Mouse (Mus musculus) heart, postnatal 14 days (tissue): ENCODE measurements around the gene Snrpb2. TPM values are rescaled to one million over a fixed set of nuclear protein-coding genes. Genes with fewer than 3 reads are reported as not detected.

ENCODE experiments used
- DNase-seq, 2 experiments: peaks; one replicate each; pipeline ENCODE4 v3.0.0; 2021 to 2022
- intact Hi-C: fragments of 180-260 bp; cut with DNase I; formaldehyde crosslinking; loops from one replicate; pipeline ENCODE4 v1.15.1; 2025
- long read RNA-seq, 2 experiments: library from polyadenylated mRNA; stranded (forward); transcript quantifications; one replicate each; pipeline ENCODE4 v2.0.0; 2021
- total RNA-seq, 2 experiments: library from RNA; stranded (reverse); gene quantifications; 2 replicates each; pipeline ENCODE4 v1.2.3; 2021

Snrpb2 gene
- 10 to 100 TPM; 23.2 to 28.2 TPM for total RNA-seq
- long read RNA-seq, experiment 1, transcript Snrpb2-201 (7 exons, 2,061 nt): major isoform, 26 of 27 reads
- long read RNA-seq, experiment 1, partial matches to known transcripts: 1 of 27 reads
- long read RNA-seq, experiment 1, other reads (novel, unspliced or antisense): 0 of 27 reads
- long read RNA-seq, experiment 2, transcript Snrpb2-201 (7 exons, 2,061 nt): major isoform, 10 of 12 reads
- long read RNA-seq, experiment 2, partial matches to known transcripts: 2 of 12 reads
- long read RNA-seq, experiment 2, other reads (novel, unspliced or antisense): 0 of 12 reads

DNA sequence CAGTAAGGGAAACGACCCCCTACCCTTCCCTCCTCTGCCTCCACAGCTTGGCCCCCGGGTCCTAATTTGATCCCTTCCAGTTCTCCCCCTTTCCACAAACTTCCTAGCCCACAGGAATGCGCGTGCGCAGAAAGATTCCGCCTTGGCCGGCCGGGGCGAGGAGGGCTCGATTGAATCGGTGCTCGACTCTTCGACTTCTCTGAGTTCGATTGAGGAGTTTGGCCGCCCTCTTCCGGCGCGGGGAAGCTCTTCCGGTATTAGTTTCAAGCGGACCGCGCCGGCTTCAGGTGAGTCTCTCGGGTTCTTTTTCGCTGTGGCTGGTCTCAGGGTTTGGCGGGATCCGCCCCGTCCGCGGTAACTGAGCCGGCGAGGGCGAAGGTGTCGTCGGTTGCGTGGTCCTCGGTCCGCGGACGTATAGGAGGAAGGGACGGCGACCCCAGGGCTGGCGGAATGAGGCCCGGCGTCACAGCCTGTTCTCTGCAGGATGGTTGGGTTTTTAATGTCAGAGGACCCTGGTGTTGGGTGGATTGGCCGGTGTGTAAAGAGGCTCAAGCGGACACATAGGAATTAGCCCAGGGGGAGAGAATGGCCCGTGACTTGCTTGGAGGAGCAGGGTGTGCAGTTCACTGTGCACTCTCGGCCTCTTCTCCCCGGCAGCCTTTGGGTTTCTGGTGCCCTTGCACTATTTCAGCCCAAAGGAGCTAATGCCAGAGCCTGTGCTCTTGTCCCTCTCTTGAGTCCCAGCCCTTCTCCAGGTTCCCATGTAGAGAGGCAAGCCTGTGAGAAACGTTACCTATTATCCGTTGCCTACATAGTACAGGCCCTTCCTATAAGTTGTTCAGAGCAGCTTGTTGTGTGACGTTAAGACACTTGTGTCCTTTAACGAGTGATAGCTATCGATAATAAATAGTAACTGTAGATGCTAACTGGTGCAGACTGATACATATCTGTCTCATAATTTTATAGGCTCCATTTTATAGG is at the start of gene Snrpb2:
Snrpb2 (plus strand) TSS at position 228 of the 981 bp plus-strand sequence.
- DNase-seq: peak; percentile 92 to 95
- intact Hi-C loops: loop anchor here (5.0 kb wide), 1 partner anchor 161 kb away; the partner anchor contains the start of gene Kif16b

DNA sequence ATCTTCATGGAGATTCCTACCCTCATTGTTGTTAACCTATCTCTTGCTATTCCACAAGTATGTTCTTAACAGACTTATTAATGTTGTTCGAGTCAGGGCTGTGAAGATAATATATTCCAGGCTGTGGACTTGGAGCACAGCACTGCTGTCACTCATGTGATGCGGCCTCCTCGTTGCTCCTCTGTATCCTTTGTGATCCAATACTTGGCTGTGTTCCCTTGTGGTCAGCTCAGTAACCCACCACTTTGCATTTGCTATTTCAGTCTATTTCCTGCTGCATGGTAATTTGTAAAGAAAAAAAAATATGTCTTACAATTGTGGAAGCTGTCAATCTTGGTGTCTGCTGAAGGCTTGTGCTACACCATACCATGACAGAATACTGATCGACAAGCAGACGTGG is 49.8 kb upstream of the Snrpb2 start:
- DNase-seq: no peak
- intact Hi-C loops: no loop called here

DNA sequence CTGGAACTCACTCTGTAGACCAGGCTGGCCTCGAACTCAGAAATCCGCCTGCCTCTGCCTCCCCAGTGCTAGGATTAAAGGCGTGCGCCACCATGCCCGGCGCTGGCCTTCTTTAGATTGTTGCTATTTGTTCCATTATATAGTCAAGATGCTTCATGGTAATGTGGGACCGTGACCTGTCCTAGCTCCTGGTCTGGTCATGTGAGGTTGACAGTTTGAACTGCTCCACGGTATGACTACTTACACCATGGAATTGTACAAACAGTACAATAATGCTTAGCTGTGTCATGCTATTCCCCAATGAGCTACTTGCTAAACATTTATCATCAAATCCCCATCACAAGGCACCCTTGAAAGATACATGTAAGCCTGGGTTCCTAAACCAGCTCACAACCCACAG is 44.8 kb upstream of the Snrpb2 start:
- no peak for DNase-seq
- intact Hi-C loops: no loop called here

DNA sequence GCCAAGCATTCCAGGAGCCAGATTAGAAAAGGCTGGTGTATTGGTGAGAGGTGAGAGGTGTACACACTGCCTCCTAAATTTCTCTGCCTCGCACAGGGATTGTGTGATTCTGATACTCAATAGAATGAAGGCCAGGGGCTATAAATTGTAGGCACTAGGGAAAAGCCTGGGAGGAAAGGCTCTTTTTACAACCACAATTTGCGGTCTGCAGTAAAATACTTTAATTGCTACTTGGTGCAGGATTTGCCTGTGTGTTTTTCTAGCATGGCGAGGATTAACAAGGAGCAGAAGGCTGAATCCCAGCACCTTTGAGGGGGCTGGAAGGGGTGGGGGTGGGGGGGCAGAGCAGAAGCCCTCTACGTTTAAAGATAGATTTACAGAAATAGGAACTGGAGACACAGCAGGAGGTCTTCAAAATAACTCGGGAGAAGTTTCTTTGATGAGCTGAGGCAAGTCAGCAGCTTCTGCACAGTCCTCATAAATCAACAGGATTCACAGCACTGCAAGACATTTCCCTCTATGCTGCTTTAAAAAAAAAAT is 44.2 kb upstream of the Snrpb2 start:
- intact Hi-C loops: no loop called here
- DNase-seq: no peak

DNA sequence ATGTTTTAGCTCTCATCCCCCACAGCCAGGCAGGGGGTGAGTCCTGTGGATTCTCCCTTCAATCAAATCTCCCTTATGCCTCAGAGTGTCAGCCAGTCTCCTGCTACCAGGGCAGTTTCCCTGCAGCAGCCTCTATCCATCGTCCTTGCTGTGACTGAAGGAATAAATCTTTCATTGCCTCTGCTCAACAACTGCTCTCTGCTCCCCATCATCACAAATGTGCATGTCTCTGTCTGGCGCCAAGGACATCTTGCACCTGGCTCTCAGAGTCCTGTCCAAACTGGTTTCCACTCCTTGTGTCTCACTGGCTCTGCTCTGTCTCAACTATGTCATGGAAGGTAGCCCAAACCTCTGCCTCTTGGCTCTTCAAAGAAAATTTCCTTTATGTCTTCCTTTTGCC is 43.1 kb upstream of the Snrpb2 start:
- intact Hi-C loops: no loop called here
- DNase-seq: no peak

DNA sequence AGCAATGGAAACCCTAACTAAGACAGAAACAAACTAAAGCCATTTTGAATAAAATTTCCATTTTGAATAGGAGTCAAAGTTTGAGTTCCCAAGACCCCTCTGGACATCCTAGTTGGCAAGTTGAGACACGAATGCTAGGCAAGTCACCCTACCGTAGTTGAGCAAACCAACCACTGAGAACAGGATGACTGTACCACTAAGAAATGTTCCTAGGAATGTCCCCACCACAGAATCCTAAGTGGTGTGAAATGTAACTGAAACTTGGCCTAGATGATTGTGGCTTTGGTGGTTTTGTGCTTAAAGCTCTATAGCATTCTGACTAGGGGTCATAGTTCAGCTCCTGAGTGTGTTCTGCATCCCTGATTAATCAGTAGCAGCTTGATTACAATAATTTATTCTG is 39.5 kb upstream of the Snrpb2 start:
- intact Hi-C loops: no loop called here

DNA sequence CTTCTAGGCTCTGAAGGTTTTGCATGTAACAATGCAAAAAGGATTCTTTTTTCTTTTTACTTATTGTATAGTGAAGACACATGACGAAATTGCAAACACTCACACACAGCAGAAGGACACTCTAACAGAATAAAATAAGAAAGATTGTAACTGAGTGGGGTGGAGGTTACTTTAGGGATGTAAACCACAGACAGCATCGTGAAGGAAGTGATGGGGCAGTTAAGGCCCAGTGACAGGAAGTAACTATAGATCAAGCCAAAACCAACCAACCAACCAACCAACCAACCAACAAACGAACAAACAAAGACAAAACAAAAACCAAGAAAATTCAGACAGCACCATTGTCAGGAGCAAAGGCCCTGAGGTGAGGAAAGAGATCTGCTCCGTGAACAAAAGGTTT is 38.6 kb upstream of the Snrpb2 start:
- intact Hi-C loops: no loop called here
- no peak for DNase-seq

More for the DNA sequence above, 39.5 kb upstream of the Snrpb2 start:
- DNase-seq: no peak

DNA sequence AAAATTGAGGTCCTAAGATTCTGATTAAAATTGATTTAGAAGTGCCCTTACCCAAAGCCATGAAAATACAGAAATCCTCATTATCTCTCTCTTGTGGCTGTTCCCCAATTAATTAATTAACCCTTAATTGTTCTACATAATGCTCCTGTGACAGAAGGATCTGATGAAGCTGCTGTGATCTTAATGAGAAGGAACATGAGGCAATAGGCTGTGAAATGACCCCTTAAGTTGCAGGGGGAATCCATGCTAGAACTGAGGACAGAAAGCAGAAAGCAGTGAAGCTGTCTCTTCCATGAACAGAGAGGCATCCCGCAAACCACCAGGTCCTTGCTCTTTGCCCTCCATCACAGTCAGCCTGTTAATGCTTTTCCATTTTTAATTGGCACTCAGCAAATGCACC is 31.6 kb upstream of the Snrpb2 start:
- no peak for DNase-seq
- intact Hi-C loops: no loop called here

DNA sequence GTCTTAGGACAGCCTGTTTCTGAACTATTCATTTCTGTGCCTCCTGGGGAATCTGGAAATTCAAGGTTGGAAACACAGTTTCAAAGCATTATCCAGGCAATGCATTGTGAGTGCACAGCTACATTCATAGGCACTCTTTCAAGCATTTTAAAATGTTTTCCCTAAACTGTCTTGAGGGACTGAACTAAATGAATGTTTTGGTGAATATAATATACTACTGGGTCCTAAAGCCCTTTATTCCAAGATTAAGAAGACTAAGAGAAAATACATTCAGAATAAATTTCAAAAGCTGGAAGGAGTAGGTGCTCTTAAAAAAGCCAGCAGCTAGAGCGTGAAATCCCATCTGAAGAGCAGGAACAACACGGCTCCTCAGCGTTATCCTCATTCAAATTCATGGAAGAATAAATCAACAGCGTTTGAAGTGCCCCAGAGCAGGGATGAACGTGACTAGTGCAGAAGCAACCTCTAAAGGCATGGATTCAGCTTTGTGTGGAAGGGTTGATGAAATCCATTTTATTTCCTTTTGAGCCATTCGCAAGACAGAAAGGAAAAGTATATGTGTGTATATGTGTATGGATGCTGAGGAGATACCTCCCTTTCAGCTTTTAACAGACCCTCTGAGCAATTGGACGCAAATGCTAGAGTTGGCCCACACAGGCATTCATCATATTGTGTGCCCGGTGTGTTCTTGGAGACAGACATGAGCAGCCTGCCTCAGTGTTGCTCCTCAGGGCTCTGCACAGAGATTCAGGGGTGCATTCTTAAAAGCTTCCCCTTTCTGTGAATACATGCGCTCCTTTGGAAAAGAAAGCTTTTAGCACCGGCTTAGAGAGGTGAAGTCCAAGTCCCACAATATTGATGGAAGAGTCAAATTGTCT is 30.2 kb upstream of the Snrpb2 start:
- DNase-seq: no peak
- intact Hi-C loops: no loop called here

DNA sequence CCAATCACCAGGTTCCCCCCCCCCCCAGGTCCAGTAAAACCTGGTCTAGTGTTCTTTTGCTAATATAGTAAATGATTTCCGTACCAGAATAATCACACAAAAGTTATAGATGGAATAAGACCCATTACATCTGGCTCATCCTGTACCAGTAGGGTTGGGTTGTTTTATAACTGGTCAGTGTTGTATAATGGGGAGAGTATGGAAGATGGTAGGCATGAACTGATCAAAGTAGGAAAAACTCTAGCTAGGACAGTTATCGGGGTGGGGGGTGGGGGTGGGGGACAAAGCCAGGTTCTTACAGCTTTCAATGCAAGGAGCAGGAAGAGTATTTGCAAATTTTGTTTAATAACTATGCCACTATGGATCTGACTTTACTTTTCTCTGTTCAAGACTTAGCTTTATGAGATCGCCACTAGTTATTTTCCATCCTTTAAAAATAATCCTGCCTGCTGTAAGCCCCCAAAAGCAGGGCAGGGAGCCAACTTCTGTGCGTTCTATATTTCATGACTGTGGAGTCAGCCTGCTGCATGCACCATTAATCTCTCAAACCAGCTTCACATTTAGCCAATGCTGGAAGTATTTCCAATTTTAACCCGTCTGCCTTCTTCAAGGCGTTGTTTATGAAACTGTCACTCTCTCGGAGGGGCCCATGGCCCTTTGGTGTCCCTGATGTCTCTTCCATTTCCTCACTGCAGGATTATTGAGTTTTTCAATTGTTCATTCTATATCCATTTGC is 28.3 kb upstream of the Snrpb2 start:
- intact Hi-C loops: no loop called here
- no peak for DNase-seq

DNA sequence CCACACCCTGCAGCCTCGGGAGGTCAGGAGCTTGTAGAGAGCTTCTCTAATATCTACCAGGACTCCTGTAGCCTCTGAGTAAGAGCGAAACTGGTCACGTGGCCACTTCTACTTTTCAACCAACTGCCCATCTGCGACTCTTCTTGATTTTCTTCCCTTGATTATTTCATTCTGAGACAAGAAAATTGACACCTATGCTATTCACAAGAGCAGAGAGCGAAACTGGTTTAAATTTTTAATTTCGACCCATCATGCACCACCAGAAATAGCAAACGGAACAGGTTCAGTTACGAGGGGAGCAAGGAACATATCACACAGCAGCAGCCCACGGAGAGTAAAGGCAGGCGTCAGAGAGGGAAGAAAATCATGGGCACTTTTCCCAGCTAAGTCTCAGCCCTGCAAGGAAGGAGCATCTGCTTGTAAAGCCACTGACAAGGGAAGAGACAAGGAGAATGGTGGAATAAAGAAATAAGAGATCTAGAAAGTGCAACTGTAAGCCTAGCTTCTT is 27.7 kb upstream of the Snrpb2 start:
- intact Hi-C loops: no loop called here
- peak; percentile 3 for DNase-seq

DNA sequence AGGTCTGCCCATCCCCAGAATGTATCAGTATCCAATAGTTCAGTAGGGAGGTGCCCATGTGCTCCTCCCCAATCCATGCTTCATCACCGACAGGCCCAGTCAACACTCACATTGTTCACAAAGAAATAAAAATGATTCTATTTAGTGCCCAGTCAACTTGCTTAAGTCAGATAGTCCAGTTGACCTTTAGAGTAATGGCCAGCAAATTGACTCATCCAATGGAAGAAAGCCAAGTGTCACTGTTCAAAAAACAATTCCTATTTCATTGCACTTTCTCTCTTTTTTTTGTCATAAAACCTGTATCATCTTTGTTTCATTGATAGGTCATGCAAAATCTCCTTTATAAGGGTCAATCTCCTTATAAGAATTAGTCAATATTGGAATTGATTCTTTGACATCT is 21.2 kb upstream of the Snrpb2 start:
- intact Hi-C loops: no loop called here
- DNase-seq: no peak

DNA sequence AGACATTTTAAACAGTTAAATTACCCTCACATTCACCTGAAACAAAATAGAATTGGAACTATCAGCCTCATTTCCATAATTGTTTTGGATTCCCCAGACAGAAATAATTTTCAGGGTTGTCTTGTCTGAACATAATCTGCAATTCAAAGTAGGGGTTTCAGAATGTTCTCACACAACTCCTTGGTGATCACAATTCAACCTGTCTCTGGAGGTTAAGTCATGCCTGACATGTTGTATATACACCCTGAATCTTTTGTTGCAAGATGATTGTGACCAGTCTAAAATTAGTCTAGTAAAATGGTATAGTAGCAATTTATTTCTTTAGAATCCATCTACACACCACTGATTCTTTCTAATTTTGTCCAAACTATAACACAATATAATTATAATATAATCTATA is 7.6 kb upstream of the Snrpb2 start:
- intact Hi-C loops: no loop called here
- DNase-seq: no peak

DNA sequence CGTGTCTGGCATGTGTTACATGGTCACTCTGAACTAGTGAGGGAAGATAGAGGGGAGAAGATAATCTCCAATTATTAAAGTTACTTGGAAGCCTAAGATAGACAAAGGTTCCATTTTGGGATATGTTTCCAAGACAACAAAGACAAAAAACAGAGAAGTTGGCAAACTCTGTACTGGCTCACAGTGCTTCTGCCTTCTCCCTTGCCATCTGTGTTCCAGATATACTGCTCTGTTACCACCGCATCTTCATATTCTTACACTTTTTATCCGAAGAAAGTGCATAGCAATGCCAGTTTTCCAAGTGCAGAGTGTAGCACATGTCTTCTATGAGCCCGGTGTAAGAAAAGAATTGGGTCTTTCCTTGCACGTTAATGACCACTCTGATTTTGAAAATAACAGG is 6.1 kb upstream of the Snrpb2 start:
- intact Hi-C loops: no loop called here
- DNase-seq: no peak

DNA sequence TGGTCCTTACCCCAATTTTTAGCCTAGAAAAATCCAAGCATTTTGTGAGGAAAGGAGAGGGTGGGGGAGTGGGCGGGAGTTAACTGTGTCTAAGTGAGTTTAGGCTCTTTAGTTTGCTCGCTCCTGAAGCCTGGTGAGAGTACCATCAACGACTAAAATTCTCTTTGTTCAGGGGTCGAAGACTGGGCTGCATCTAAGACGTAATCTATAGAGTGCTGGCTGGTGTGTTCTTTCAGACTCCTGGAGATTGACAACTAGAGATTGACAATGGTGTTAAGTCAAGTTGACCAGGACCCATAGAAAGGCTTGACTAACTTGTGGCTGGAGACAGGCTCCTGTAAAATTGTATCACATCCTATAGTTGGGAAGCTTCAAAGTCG is 417 bp upstream of the Snrpb2 start:
- no peak for DNase-seq
- intact Hi-C loops: loop anchor here (5.0 kb wide), 1 partner anchor 160 kb away; the partner anchor contains the start of gene Kif16b

DNA sequence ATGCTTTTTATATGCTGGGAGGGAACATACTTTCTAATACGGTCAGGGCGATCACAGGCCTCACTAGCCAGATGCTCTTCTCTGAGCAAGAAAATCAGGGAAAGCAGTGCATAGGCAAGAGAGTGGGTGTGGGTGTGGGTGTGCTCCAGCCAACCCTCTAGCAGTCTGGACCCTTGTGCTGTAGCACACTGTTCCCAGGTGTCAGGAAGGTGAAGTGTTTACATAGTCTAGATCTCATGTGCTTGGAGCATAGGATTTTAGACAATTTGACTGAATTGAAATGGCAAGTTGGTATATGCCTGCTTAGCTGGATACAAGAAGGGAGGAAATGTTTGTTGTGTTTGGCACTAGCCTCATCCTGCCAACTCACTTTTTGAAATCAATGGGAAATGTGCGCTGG is 3.1 kb downstream of the Snrpb2 start:
- intact Hi-C loops: no loop called here
- no peak for DNase-seq

DNA sequence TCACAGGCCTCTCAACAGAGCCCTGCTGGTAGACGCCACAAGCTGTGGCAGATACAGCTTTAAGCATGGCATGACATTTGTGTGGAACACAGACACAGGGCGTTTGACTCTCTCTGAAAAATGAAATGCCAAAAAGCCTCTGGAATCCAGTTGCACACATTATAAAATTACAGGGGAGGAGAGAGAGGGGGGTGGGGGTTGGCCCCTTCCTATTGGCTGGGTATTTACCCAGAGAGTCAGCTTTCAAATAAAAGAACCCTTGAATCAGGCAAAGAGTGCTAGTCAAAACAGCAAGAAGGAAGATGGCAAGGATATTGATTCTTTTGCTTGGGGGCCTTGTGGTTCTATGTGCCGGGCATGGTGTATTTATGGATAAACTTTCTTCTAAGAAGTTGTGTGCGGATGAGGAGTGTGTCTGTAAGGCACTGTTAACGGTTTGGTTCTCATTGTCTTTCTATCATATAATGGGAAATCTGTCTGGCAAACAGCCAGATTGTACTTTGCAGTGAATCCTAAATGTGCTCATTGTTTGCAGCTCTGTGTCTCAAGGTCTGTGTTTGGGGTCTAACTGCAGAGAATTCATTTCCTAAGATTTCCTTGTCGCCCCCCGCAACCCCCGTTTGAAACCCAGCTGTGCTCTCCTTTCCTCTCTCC is 15.5 kb downstream of the Snrpb2 start, which contains the start of gene Otor:
Otor (plus strand) TSS at position 276 of the 654 bp plus-strand sequence.
- intact Hi-C loops: no loop called here
- no peak for DNase-seq

DNA sequence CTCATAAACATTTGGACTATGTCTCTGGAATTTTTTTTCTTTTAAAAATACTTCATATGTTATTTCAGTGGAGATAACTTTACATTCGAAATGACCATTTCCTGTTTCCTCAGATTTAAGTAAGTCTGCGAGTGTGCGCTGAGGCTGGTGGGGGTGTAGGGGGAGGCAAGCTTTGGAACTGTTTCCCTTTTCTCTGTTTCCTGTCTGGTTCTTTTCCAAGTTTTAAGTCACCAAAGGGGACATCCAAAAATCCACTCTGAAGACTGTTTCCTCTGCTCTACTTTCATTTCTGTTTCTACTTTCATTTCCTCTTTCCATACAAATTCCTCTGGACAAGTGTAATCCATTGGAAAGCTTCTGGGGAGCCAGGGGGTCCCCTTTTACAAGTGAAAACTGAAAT is 18.9 kb downstream of the Snrpb2 start:
- intact Hi-C loops: no loop called here
- DNase-seq: peak; percentile 2 to 8

DNA sequence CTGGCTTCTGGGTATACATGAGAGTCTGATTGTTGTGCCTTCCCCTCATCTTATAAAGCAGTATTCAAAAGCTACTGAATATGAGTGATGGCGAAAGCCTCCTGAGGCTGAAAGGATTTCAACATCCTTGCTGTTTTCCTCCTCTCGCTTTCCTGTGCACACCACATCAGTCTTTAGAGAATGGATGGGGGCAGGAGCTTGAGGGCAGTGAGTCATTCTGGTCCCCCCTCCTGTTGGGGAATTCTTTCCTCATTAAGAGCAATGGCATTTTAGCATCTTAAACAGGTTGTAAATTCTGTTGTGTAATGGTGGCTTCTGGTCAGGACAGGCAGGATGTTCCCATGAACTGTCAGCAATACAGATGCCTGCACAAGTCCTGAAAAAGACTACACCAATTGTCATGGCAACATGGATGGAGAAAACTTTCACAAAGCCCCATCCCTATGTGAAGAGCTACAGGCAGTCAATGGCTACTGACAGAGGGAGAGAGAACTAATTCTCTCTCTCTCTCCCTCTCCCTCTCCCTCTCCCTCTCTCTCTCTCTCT is 22.1 kb downstream of the Snrpb2 start:
- DNase-seq: no peak
- intact Hi-C loops: no loop called here
